Mouse (Mus musculus) right cerebral cortex, adult 2 months (tissue): Measurements from ENCODE around the gene Pdss2.

Experiments
- DNase-seq, 2 experiments: peaks; one replicate each; pipeline ENCODE4 v3.0.0; 2021 to 2022; ENCODE audit warnings: low spot score in 2 of 2

The Pdss2 gene

GRCm38 (mm10) chr10:43481179-43481578 is 259.9 kb downstream of the Pdss2 start:
- DNase-seq: no peak

GRCm38 (mm10) chr10:43482021-43482420 is 260.7 kb downstream of the Pdss2 start:
- no peak for DNase-seq

DNA sequence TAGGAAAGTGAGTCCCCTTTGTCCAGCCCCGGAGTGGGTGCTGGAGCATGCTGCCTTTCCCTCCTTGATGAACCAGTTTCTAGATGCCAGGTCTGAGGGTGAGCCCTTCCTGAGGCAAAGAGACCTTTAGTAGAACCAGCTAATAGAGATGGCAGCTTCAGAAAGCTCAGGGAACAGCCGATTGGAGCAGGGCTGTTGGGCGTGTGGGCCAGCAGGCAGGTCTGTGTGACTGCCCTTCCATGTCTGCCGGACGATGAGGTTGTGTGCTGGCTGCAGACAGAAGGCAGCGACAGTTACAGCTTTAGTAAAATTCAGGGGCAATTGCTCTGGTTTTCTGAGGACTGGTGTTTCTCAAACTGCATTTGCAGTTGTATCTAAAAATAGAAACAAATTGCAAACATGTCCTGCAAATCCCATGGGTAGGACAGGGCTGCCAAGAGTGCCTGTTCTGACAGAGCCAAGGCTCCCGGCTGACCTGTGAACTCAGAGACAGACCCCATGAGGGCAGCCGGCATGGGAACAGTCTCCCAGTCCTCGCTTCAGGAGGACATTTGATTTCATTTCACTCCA is 262.2 kb downstream of the Pdss2 start:
- DNase-seq: no peak

DNA sequence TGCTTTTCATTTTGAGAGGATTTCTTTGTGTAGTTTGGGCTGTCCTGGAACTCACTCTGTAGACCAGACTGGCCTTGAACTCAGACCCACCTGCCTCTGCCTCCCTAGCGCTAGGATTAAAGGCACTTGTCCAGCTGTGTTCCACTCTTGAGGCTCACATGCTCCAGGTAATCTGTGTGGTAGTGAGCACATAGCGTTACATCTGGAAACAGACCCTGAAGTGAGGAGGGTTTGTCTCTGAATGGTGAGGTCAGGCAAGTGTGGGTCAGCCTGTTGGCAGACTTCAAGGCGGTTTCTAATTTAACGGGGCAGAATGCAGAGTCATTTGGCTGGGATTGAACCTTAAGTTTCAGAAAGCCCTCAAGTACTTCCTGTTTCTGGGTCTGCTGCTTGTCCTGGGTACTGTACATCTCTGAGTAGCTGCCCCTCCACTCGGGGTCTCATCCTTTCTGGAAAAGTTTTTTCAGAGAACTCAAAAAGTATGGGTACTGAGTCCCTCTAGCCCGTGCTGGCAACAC is 264.5 kb downstream of the Pdss2 start:
- DNase-seq: no peak

DNA sequence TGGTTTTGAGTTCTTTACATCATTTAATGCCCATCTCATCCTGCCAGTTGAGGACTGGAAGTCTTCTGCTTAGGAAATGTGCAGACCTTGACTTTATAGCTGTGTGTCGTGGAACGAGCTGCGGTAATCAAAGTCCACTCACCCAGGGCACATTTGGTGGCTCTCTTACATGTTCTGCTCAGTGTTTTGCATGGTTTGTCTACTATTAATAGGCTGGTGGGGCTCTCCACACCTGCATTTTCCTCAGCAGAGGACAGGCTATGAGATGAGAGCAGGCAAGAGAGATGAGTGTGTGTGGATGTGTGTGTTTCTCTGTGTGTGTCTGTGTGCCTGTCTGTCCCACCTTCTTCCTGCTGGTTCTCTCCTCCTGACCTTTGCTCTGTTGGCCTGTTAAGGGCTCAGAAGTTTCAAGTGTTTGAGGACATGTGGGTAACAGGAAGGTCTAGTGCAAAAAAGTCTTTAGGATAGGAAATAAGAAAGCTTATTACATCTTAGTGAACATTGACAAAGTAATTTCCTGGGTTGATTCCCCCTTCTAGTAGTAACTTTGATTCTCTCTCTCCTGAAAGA is 266.2 kb downstream of the Pdss2 start:
- DNase-seq: no peak

- no peak for DNase-seq
Measured at GRCm38 (mm10) chr10:43488258-43488657, 267.0 kb downstream of the Pdss2 start.

- no peak for DNase-seq
Measured at GRCm38 (mm10) chr10:43489139-43489538, 267.9 kb downstream of the Pdss2 start.

DNA sequence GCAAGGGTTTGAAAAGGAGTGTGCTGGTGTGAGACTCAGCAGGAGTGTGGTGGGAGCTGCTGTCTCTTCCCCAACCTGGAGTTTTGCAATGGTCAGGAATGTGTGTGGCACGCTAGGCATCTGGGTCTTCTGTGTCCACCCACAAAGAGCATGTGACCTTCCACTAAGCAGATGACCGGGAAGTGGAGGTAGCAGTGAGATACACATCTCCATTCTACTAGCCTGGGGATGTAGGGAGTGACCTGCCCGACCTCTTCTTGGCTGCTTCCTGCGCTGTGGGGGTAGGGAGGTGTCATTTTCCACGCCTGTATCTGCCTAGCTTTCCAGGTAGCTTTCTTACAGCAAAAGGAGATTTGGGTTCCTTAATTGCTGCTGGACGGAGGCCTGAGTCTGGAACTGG is 268.3 kb downstream of the Pdss2 start:
- no peak for DNase-seq

DNA sequence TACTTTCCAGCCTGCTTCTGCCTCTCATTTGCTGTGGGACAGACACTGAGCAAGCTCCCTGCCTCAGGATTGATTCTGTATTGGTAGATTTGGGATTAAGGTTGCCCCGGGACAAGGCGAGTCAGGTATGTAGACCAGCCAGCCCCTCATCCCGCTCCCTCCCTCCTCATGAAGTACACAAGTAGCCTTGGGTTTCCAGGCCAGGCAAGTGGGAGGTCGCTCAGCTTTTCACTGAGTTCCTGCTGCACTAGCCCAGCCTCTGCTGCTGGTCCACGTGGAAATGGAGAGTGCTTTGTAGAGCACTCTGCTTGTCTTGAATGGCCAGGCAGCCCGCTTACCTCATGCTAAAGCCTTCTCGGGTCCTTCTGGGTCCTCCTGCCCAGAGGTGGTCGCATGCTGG is 268.7 kb downstream of the Pdss2 start:
- DNase-seq: no peak

DNA sequence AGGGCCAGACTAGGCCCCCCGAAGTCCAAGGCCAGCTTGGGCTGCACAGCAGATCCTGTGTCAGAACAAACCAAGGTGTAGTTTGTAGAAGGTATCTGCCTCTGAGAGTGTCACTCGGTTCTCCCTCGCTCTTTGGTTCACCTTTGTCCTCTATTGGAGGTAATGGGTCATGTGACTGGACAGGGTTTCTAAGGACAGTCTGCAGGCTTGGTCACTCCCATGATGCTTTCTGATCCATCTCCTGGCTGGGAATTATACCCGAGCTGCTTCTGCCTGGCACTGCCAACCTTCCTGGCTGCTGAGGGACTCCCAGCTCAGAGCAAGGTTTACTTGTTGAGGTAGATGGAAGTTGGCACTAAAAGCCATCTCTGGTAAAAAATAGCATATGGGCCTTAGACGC is 269.6 kb downstream of the Pdss2 start:
- DNase-seq: no peak

DNA sequence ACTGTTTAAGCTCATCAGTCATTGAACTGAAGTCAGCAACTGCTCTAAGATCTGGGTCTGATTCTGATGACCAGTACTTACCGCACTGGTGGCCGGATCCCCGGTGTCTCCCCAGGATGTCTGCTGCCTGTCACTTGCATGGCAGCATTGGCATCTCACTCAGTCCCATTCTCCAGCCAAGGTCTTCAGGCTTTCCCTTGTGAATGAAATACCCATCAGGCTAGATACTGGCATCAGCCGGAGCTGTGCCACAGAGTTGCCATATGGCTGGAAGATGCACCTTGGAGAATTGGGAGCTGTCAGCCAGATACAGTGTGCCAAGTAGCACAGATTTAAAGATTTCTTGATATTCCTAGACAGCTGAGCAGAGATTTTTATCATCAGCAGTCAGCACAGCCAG is 281.3 kb downstream of the Pdss2 start:
- DNase-seq: no peak

GRCm38 (mm10) chr10:43504291-43504690 is 283.0 kb downstream of the Pdss2 start:
- no peak for DNase-seq

DNA sequence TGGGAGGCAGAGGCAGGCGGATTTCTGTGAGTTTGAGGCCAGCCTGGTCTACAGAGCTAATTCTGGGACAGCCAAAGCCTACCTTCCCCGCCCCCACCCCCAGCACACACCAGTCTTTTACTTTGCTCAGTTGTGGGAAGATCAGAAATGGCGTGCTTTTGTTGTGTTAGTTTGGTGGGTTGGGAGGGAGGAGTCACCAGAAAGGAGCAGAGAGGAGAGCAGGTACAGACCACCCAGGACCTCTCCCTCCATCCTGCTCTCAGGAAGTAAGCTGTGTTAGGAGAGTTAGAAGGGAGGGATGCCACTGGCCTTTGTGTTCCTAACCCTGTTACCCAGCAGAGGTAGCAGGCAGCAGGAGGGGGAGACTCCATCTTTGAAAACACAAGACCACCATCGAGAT is 285.8 kb downstream of the Pdss2 start:
- no peak for DNase-seq

- DNase-seq: no peak
Measured at GRCm38 (mm10) chr10:43509228-43509627, 287.9 kb downstream of the Pdss2 start.

DNA sequence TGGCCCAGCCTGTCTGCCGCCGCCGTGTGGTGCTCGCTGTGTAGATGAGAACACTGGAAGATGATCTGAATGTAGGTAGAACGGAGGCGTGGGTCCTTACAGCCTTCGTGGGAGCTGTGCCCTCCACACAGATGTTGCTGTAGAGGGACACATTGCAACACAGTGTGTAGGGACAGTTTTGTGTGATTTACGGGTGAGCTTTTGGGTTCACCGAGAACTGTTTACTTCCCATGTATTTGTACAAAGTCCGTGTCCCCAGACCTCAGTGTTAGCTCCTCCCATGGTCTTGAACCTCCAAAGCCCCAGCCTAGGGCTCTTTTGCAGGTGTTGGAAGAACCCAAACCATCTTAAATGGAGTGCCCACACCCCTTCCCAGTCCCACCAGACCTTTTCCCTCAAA is 291.7 kb downstream of the Pdss2 start:
- no peak for DNase-seq
